Mouse (Mus musculus) stomach, embryonic 15.5 days (tissue): ENCODE measurements around the gene Srf. TPM values are rescaled to one million over a fixed set of nuclear protein-coding genes. Genes with fewer than 3 reads are reported as not detected.

Experiments used
- ATAC-seq: fragments of 200-750 bp; cut with Nextera tagmentation; 2 replicates; pipeline ENCODE4 v1.8.0; 2017; ENCODE audit warnings: low read depth, moderate number of reproducible peaks, moderate TSS enrichment; ENCODE audit not compliant: insufficient read depth, low FRiP score
- H3K27ac ChIP-seq: fragments of 300-500 bp; sonication (generic); 2 replicates; pipeline ENCODE4 v1.5.1; 2015; ENCODE audit warnings: mild to moderate bottlenecking, inconsistent platforms
- H3K27me3 ChIP-seq: fragments of 300-500 bp; sonication (generic); replicated peaks from 2 replicates; pipeline ENCODE4 v1.6.1; 2015; ENCODE audit warnings: inconsistent platforms
- H3K36me3 ChIP-seq: fragments of 300-500 bp; sonication (generic); 2 replicates; pipeline ENCODE4 v1.6.1; 2015; ENCODE audit warnings: inconsistent platforms
- H3K4me1 ChIP-seq: fragments of 300-500 bp; sonication (generic); 2 replicates; pipeline ENCODE4 v1.6.1; 2015; ENCODE audit warnings: inconsistent platforms
- H3K4me2 ChIP-seq: fragments of 300-500 bp; sonication (generic); 2 replicates; pipeline ENCODE4 v1.6.1; 2015; ENCODE audit warnings: mild to moderate bottlenecking, inconsistent platforms
- H3K4me3 ChIP-seq: fragments of 300-500 bp; sonication (generic); replicated peaks from 2 replicates; pipeline ENCODE4 v1.5.1; 2015; ENCODE audit warnings: inconsistent platforms
- H3K9ac ChIP-seq: fragments of 300-500 bp; sonication (generic); 2 replicates; pipeline ENCODE4 v1.6.1; 2015; ENCODE audit warnings: inconsistent platforms
- H3K9me3 ChIP-seq: fragments of 300-500 bp; sonication (generic); 2 replicates; pipeline ENCODE4 v1.6.1; 2016; ENCODE audit warnings: inconsistent platforms
- WGBS: fragments of 180-500 bp; shearing (Covaris S2); methylation state at CpG from one replicate; pipeline ENCODE4 v1.1.7; 2015; 5-methylcytosine and 5-hydroxymethylcytosine counted together
- polyA plus RNA-seq: library from polyadenylated mRNA; unstranded; fragments of >200 nt; fragmentation: Nextera tagmentation; extraction: Ambion mirVana; gene quantifications from 2 replicates; pipeline ENCODE4 v1.2.1, GENCODE M21; 2015

The Srf gene
- polyA plus RNA-seq, 1 experiment from 2014 or later: 9.4 TPM

- Histone ChIP-seq H3K36me3 (peaks cover 22% of the 10 kb centered on the region), H3K27me3 (no peaks in the 10 kb centered on the region), H3K4me3 (peak overlapping the region; percentile 96), H3K9me3 (no peaks in the 10 kb centered on the region), H3K9ac (peak overlapping the region; percentile 99), H3K27ac (peak overlapping the region; percentile 90), H3K4me2 (peak overlapping the region; percentile 82), H3K4me1 (peaks cover 26% of the 10 kb centered on the region)
- ATAC-seq: no peak
- under 1% methylated on average over 72 of the region's 75 CpGs for WGBS
Observed at GRCm38 (mm10) chr17:46554977-46555672, 850 bp downstream of the Srf start.

GRCm38 (mm10) chr17:46554646-46554976 lies 1.4 kb downstream of the Srf start:
- Histone ChIP-seq H3K36me3 (peaks cover 26% of the 10 kb centered on the region), H3K4me2 (peak overlapping the region; percentile 82), H3K9ac (peak overlapping the region; percentile 99), H3K4me1 (peaks cover 26% of the 10 kb centered on the region), H3K27ac (peak overlapping the region; percentile 90), H3K4me3 (peak overlapping the region; percentile 96), H3K27me3 (no peaks in the 10 kb centered on the region), H3K9me3 (no peaks in the 10 kb centered on the region)
- WGBS: under 1% methylated on average over 11 of the region's 11 CpGs
- no peak for ATAC-seq

GRCm38 (mm10) chr17:46553926-46554325 lies 2.0 kb downstream of the Srf start:
- ATAC-seq: no peak
- Histone ChIP-seq H3K27me3 (no peaks in the 10 kb centered on the region), H3K9me3 (no peaks in the 10 kb centered on the region), H3K4me3 (peak overlapping the region; percentile 96), H3K4me2 (peak overlapping the region; percentile 82), H3K4me1 (peaks cover 26% of the 10 kb centered on the region), H3K36me3 (peaks cover 31% of the 10 kb centered on the region), H3K27ac (peak overlapping the region; percentile 90), H3K9ac (peak overlapping the region; percentile 7; the same call in 1 of the 2 replicates)
- WGBS: 55% methylated on average over 3 of the region's 3 CpGs

GRCm38 (mm10) chr17:46553469-46553868 lies 2.5 kb downstream of the Srf start:
- H3K9me3 ChIP-seq: no peaks in the 10 kb centered on the region
- peak overlapping the region; percentile 90 for H3K27ac ChIP-seq
- H3K4me2 ChIP-seq: peak overlapping the region; percentile 82
- no peaks in the 10 kb centered on the region for H3K27me3 ChIP-seq
- H3K9ac ChIP-seq: no peak overlapping the region
- peaks cover 30% of the 10 kb centered on the region for H3K4me1 ChIP-seq
- H3K4me3 ChIP-seq: peak overlapping the region; percentile 96
- WGBS: 34% methylated on average over 11 of the region's 11 CpGs
- no peak for ATAC-seq
- peaks cover 35% of the 10 kb centered on the region for H3K36me3 ChIP-seq

- Histone ChIP-seq H3K27me3 (no peaks in the 10 kb centered on the region), H3K4me2 (peak overlapping the region; percentile 82), H3K4me1 (peaks cover 32% of the 10 kb centered on the region), H3K9me3 (no peaks in the 10 kb centered on the region), H3K36me3 (peaks cover 37% of the 10 kb centered on the region), H3K4me3 (peak overlapping the region; percentile 96), H3K9ac (no peak overlapping the region), H3K27ac (peak overlapping the region; percentile 90)
- WGBS: 4% methylated on average over 24 of the region's 24 CpGs
- ATAC-seq: peak; percentile 69
Observed at GRCm38 (mm10) chr17:46552841-46553423, 3.0 kb downstream of the Srf start.

GRCm38 (mm10) chr17:46552151-46552550 lies 3.8 kb downstream of the Srf start:
- Histone ChIP-seq H3K4me3 (no peak overlapping the region), H3K27ac (no peak overlapping the region), H3K9ac (no peak overlapping the region), H3K36me3 (peaks cover 42% of the 10 kb centered on the region), H3K27me3 (no peaks in the 10 kb centered on the region), H3K4me1 (peaks cover 33% of the 10 kb centered on the region), H3K9me3 (no peaks in the 10 kb centered on the region), H3K4me2 (peak overlapping the region; percentile 82; the same call in 1 of the 2 replicates)
- 85% methylated on average over 7 of the region's 7 CpGs for WGBS
- ATAC-seq: no peak

- Histone ChIP-seq H3K36me3 (peaks cover 42% of the 10 kb centered on the region), H3K9me3 (no peaks in the 10 kb centered on the region), H3K27me3 (no peaks in the 10 kb centered on the region), H3K9ac (no peak overlapping the region), H3K27ac (no peak overlapping the region), H3K4me1 (peaks cover 35% of the 10 kb centered on the region), H3K4me2 (no peak overlapping the region), H3K4me3 (no peak overlapping the region)
- 87% methylated on average over 6 of the region's 6 CpGs for WGBS
- ATAC-seq: no peak
Observed at GRCm38 (mm10) chr17:46551369-46551768, 4.6 kb downstream of the Srf start.

- Histone ChIP-seq H3K36me3 (peaks cover 42% of the 10 kb centered on the region), H3K4me1 (peaks cover 38% of the 10 kb centered on the region), H3K27me3 (no peaks in the 10 kb centered on the region), H3K4me3 (no peak overlapping the region), H3K4me2 (no peak overlapping the region), H3K27ac (no peak overlapping the region), H3K9ac (no peak overlapping the region), H3K9me3 (no peaks in the 10 kb centered on the region)
- ATAC-seq: no peak
- 88% methylated on average over 7 of the region's 7 CpGs for WGBS
Observed at GRCm38 (mm10) chr17:46550904-46551303, 5.1 kb downstream of the Srf start.

GRCm38 (mm10) chr17:46549642-46550041 lies 6.3 kb downstream of the Srf start:
- Histone ChIP-seq H3K9me3 (no peaks in the 10 kb centered on the region), H3K9ac (no peak overlapping the region), H3K36me3 (peaks cover 42% of the 10 kb centered on the region), H3K27me3 (no peaks in the 10 kb centered on the region), H3K4me2 (no peak overlapping the region), H3K27ac (no peak overlapping the region), H3K4me3 (no peak overlapping the region), H3K4me1 (peaks cover 40% of the 10 kb centered on the region)
- no peak for ATAC-seq
- WGBS: 93% methylated on average over 9 of the region's 9 CpGs

GRCm38 (mm10) chr17:46549193-46549592 lies 6.8 kb downstream of the Srf start:
- no peak overlapping the region for H3K4me2 ChIP-seq
- H3K4me3 ChIP-seq: no peak overlapping the region
- peaks cover 36% of the 10 kb centered on the region for H3K4me1 ChIP-seq
- H3K27me3 ChIP-seq: no peaks in the 10 kb centered on the region
- no peak for ATAC-seq
- no peaks in the 10 kb centered on the region for H3K9me3 ChIP-seq
- no peak overlapping the region for H3K27ac ChIP-seq
- WGBS: 30% methylated on average over 8 of the region's 8 CpGs
- no peak overlapping the region for H3K9ac ChIP-seq
- peaks cover 42% of the 10 kb centered on the region for H3K36me3 ChIP-seq

- Histone ChIP-seq H3K27ac (no peak overlapping the region), H3K36me3 (peaks cover 42% of the 10 kb centered on the region), H3K9ac (no peak overlapping the region), H3K4me3 (no peak overlapping the region), H3K9me3 (no peaks in the 10 kb centered on the region), H3K4me1 (peaks cover 32% of the 10 kb centered on the region), H3K27me3 (no peaks in the 10 kb centered on the region), H3K4me2 (no peak overlapping the region)
- 72% methylated on average over 11 of the region's 11 CpGs for WGBS
- no peak for ATAC-seq
Observed at GRCm38 (mm10) chr17:46548741-46549140, 7.2 kb downstream of the Srf start.

- no peaks in the 10 kb centered on the region for H3K27me3 ChIP-seq
- H3K36me3 ChIP-seq: peaks cover 42% of the 10 kb centered on the region
- H3K4me1 ChIP-seq: peaks cover 27% of the 10 kb centered on the region
- H3K27ac ChIP-seq: no peak overlapping the region
- H3K9me3 ChIP-seq: no peaks in the 10 kb centered on the region
- no peak overlapping the region for H3K4me2 ChIP-seq
- WGBS: 34% methylated on average over 3 of the region's 3 CpGs
- ATAC-seq: no peak
- H3K9ac ChIP-seq: no peak overlapping the region
- H3K4me3 ChIP-seq: no peak overlapping the region
Observed at GRCm38 (mm10) chr17:46547923-46548322, 8.1 kb downstream of the Srf start.
